9 mouse cellular contexts compared by ENCODE assay signal in the genomic region with DNA sequence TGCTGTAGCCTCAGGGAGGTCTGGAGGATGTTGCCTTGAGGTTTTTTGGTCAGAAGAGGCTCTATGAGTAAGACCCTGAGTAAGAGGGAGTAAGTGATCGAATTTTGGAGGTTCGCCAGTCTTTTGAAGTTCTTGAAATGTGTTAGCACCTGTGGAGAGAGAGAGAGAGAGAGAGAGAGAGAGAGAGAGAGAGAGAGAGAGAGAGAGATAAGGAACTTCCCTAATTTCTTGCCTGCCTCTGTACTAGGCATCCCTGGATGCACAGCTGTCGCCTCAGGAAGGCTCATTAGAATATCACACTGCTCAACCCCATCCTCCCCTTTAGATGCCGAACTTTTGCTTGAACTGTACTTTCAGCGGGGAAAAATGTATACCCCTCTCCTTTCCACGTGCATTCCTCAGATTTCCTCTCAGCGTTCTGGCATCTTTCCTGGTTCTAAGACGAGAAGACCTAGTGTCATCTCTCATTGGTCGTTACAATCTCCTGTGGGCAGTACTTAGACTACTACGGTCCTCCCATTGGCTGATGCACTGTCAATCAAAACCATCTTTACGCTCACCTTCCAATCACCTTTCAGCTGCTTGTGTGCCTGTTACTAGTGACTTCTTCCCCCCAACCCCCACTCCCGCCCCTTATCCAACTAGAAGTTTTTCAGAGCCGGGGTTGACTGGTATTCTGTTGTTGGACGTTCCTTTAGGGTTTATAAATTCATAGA. TPM values are rescaled to one million over a fixed set of nuclear protein-coding genes. Genes with fewer than 3 reads are reported as not detected.
DNase-seq lines count a peak whose midpoint lies in the region; ATAC-seq and TF ChIP-seq lines count a peak whose summit lies in the region.
"Had no signal": no experiment of that assay in that cellular context is flagged by ENCODE, and none has a peak within 500 bp of the region (broad histone marks: within the 10 kb centered on the region; RNA-seq: fewer than 3 reads in every experiment).

No protein-coding gene starts in this region.

- no peaks in the 10 kb centered on the region for H3K9me3 ChIP-seq in embryonic facial prominence, embryonic 15.5 days (replicated peaks)
- no peaks in the 10 kb centered on the region for H3K9me3 ChIP-seq in heart, embryonic 16.5 days (replicated peaks; ENCODE audit: control insufficient read depth, low read length)
- H3K9me3 ChIP-seq in kidney, postnatal 0 days (replicated peaks; ENCODE audit: low read length): no peaks in the 10 kb centered on the region
- no peaks in the 10 kb centered on the region for H3K9me3 ChIP-seq in lung, embryonic 14.5 days (ENCODE audit: low read depth, low read length)

- peak overlapping the region; percentile 5; the same call in 1 of the 2 replicates for H3K27ac ChIP-seq in embryonic facial prominence, embryonic 15.5 days (replicated peaks)
- H3K27ac ChIP-seq in heart, embryonic 16.5 days (ENCODE audit: low read length): peak overlapping the region; percentile 76
- no peak overlapping the region for H3K27ac ChIP-seq in kidney, postnatal 0 days
- peak overlapping the region; percentile 79 for H3K27ac ChIP-seq in lung, embryonic 14.5 days (ENCODE audit: low read depth)
- H3K27ac ChIP-seq: macrophage had no signal

- peak overlapping the region; percentile 41 for H3K4me2 ChIP-seq in embryonic facial prominence, embryonic 15.5 days (replicated peaks)
- H3K4me2 ChIP-seq in heart, embryonic 16.5 days (ENCODE audit: low read depth, low read length): peak overlapping the region; percentile 58
- H3K4me2 ChIP-seq in kidney, postnatal 0 days (ENCODE audit: low read length): 0 out of 2 replicates have a peak overlapping the region, but pooled peaks have one; percentile 4
- H3K4me2 ChIP-seq in lung, embryonic 14.5 days: peak overlapping the region; percentile 44

- no peak overlapping the region for H3K4me3 ChIP-seq in embryonic facial prominence, embryonic 15.5 days (replicated peaks)
- peak overlapping the region; percentile 32 for H3K4me3 ChIP-seq in heart, embryonic 16.5 days (ENCODE audit: low read length)
- H3K4me3 ChIP-seq in kidney, postnatal 0 days (replicated peaks; ENCODE audit: low read depth, low read length): no peak overlapping the region
- no peak overlapping the region; the same call in 1 of the 2 replicates for H3K4me3 ChIP-seq in lung, embryonic 14.5 days (ENCODE audit: low read depth, low read length)

- peaks cover 5% of the 10 kb centered on the region; the same call in 1 of the 2 replicates for H3K4me1 ChIP-seq in embryonic facial prominence, embryonic 15.5 days
- peaks cover 10% of the 10 kb centered on the region for H3K4me1 ChIP-seq in heart, embryonic 16.5 days (ENCODE audit: control insufficient read depth, insufficient read depth, low read length)
- no peaks in the 10 kb centered on the region for H3K4me1 ChIP-seq in kidney, postnatal 0 days (replicated peaks; ENCODE audit: insufficient read depth, low read length)
- H3K4me1 ChIP-seq in lung, embryonic 14.5 days (ENCODE audit: insufficient read depth): peaks cover 14% of the 10 kb centered on the region

- TF ChIP-seq CTCF in kidney, postnatal 0 days (IDR thresholded peaks at IDR 0.05; ENCODE audit: low read depth): no peak
- TF ChIP-seq CTCF in lung, embryonic 14.5 days (IDR thresholded peaks at IDR 0.05; ENCODE audit: low read depth): no peak

- no peaks in the 10 kb centered on the region for H3K27me3 ChIP-seq in embryonic facial prominence, embryonic 15.5 days
- H3K27me3 ChIP-seq in heart, embryonic 16.5 days (ENCODE audit: control insufficient read depth, insufficient read depth, low read length): peaks cover 3% of the 10 kb centered on the region; the same call in 1 of the 2 replicates
- no peaks in the 10 kb centered on the region for H3K27me3 ChIP-seq in kidney, postnatal 0 days (ENCODE audit: insufficient read depth, low read length)
- H3K27me3 ChIP-seq in lung, embryonic 14.5 days (ENCODE audit: insufficient read depth, low read length): no peaks in the 10 kb centered on the region

- peak; percentile 42 to 57 for DNase-seq in right cerebral cortex, adult 2 months (ENCODE audit: low spot score in 2 of 2)
- no peak for DNase-seq in right cerebral cortex, postnatal 25 days
- peak; percentile 97 for DNase-seq in kidney, postnatal 0 days (ENCODE audit: low spot score)
- peak; percentile 96 for DNase-seq in lung, embryonic 14.5 days
- DNase-seq in ovary, postnatal 14 days (ENCODE audit: low spot score): peak; percentile 82
- peak; percentile 76 for DNase-seq in yolk sac, embryonic 10.5 days (ENCODE audit: low spot score)

- WGBS in embryonic facial prominence, embryonic 15.5 days: 20% methylated on average over 14 of the region's 14 CpGs
- WGBS in heart, embryonic 16.5 days: 11% methylated on average over 14 of the region's 14 CpGs
- WGBS in kidney, postnatal 0 days: 22% methylated on average over 14 of the region's 14 CpGs
- WGBS in lung, embryonic 14.5 days: 19% methylated on average over 14 of the region's 14 CpGs

- no peaks in the 10 kb centered on the region for H3K36me3 ChIP-seq in embryonic facial prominence, embryonic 15.5 days
- H3K36me3 ChIP-seq in heart, embryonic 16.5 days (ENCODE audit: control insufficient read depth, insufficient read depth): no peaks in the 10 kb centered on the region
- H3K36me3 ChIP-seq in kidney, postnatal 0 days (ENCODE audit: insufficient read depth, low read length): no peaks in the 10 kb centered on the region
- H3K36me3 ChIP-seq in lung, embryonic 14.5 days (ENCODE audit: insufficient read depth): no peaks in the 10 kb centered on the region

- ATAC-seq in embryonic facial prominence, embryonic 15.5 days (ENCODE audit: insufficient number of reproducible peaks, low FRiP score, low TSS enrichment, low read depth): peak; percentile 90
- peak; percentile 88 for ATAC-seq in heart, embryonic 16.5 days (replicated peaks; ENCODE audit: extremely low read depth, insufficient read depth, low FRiP score)
- ATAC-seq in kidney, postnatal 0 days (replicated peaks; ENCODE audit: low FRiP score, low read depth): peak; percentile 81
- ATAC-seq in lung, embryonic 14.5 days (ENCODE audit: insufficient read depth): peak; percentile 93

- no peak overlapping the region for H3K9ac ChIP-seq in embryonic facial prominence, embryonic 15.5 days
- peak overlapping the region; percentile 38 for H3K9ac ChIP-seq in heart, embryonic 16.5 days (ENCODE audit: low read length)
- no peak overlapping the region for H3K9ac ChIP-seq in kidney, postnatal 0 days (ENCODE audit: low read depth, low read length)
- no peak overlapping the region; the same call in 1 of the 2 replicates for H3K9ac ChIP-seq in lung, embryonic 14.5 days

RNA-seq across cellular contexts. Expression of a gene that starts 4.9 kb away (rescaled TPM):
- polyA plus RNA-seq in embryonic facial prominence, embryonic 15.5 days (2015; fragmentation: Nextera tagmentation; extraction: Ambion mirVana): 0.36 TPM in 1 of 2 replicates, not detected in the other
- 0.29 and 0.42 TPM in 2 replicates for polyA plus RNA-seq in heart, embryonic 16.5 days (2015; fragmentation: Nextera tagmentation; extraction: Ambion mirVana)
- 0.11 and 0.13 TPM in 2 replicates for polyA plus RNA-seq in kidney, postnatal 0 days (2015; fragmentation: Nextera tagmentation; extraction: Ambion mirVana)
- polyA plus RNA-seq in lung, embryonic 14.5 days (2014; fragmentation: Nextera tagmentation; extraction: Ambion mirVana): 1.0 and 1.4 TPM in 2 replicates
- polyA plus RNA-seq: macrophage had no signal

RNA-seq across cellular contexts. Expression of a gene that starts 12.2 kb away (rescaled TPM):
- 0.17 TPM in 1 of 2 replicates, not detected in the other for polyA plus RNA-seq in embryonic facial prominence, embryonic 15.5 days (2015; fragmentation: Nextera tagmentation; extraction: Ambion mirVana)
- not detected in 2 replicates for polyA plus RNA-seq in heart, embryonic 16.5 days (2015; fragmentation: Nextera tagmentation; extraction: Ambion mirVana)
- polyA plus RNA-seq in kidney, postnatal 0 days (2015; fragmentation: Nextera tagmentation; extraction: Ambion mirVana): not detected in 2 replicates
- not detected in 2 replicates for polyA plus RNA-seq in lung, embryonic 14.5 days (2014; fragmentation: Nextera tagmentation; extraction: Ambion mirVana)
- polyA plus RNA-seq: macrophage had no signal

RNA-seq across cellular contexts. Expression of a gene that starts 28.8 kb away (rescaled TPM):
- polyA plus RNA-seq in embryonic facial prominence, embryonic 15.5 days (2015; fragmentation: Nextera tagmentation; extraction: Ambion mirVana): 16.6 and 19.0 TPM in 2 replicates
- polyA plus RNA-seq in heart, embryonic 16.5 days (2015; fragmentation: Nextera tagmentation; extraction: Ambion mirVana): 12.8 and 17.1 TPM in 2 replicates
- 12.7 and 13.5 TPM in 2 replicates for polyA plus RNA-seq in kidney, postnatal 0 days (2015; fragmentation: Nextera tagmentation; extraction: Ambion mirVana)
- polyA plus RNA-seq in lung, embryonic 14.5 days (2014; fragmentation: Nextera tagmentation; extraction: Ambion mirVana): 22.4 and 24.1 TPM in 2 replicates

RNA-seq across cellular contexts. Expression of a gene that starts 34.9 kb away (rescaled TPM):
- polyA plus RNA-seq in embryonic facial prominence, embryonic 15.5 days (2015; fragmentation: Nextera tagmentation; extraction: Ambion mirVana): 35.4 and 39.5 TPM in 2 replicates
- 29.6 and 30.8 TPM in 2 replicates for polyA plus RNA-seq in heart, embryonic 16.5 days (2015; fragmentation: Nextera tagmentation; extraction: Ambion mirVana)
- 35.6 and 36.5 TPM in 2 replicates for polyA plus RNA-seq in kidney, postnatal 0 days (2015; fragmentation: Nextera tagmentation; extraction: Ambion mirVana)
- 47.4 and 49.3 TPM in 2 replicates for polyA plus RNA-seq in lung, embryonic 14.5 days (2014; fragmentation: Nextera tagmentation; extraction: Ambion mirVana)

RNA-seq across cellular contexts. Expression of a gene that starts 37.3 kb away (rescaled TPM):
- 0.25 and 0.81 TPM in 2 replicates for polyA plus RNA-seq in embryonic facial prominence, embryonic 15.5 days (2015; fragmentation: Nextera tagmentation; extraction: Ambion mirVana)
- 1.1 and 14.0 TPM in 2 replicates for polyA plus RNA-seq in heart, embryonic 16.5 days (2015; fragmentation: Nextera tagmentation; extraction: Ambion mirVana)
- polyA plus RNA-seq in kidney, postnatal 0 days (2015; fragmentation: Nextera tagmentation; extraction: Ambion mirVana): 4.2 and 5.0 TPM in 2 replicates
- polyA plus RNA-seq in lung, embryonic 14.5 days (2014; fragmentation: Nextera tagmentation; extraction: Ambion mirVana): 61.3 and 64.3 TPM in 2 replicates
- polyA plus RNA-seq: macrophage had no signal

Comparison
In these comparisons a context has a peak if more than half of its experiments do, and no peak if none do; other contexts are left out.
1. H3K4me2 ChIP-seq: peak in every context shown above with its lines; median percentile 58 in heart, embryonic 16.5 days; 44 in lung, embryonic 14.5 days; 41 in embryonic facial prominence, embryonic 15.5 days; 4 in kidney, postnatal 0 days.